Mouse (Mus musculus) cerebellum, adult 2 months (tissue): ENCODE data around the gene Gadd45a. TPM values are rescaled to one million over a fixed set of nuclear protein-coding genes. Genes with fewer than 3 reads are reported as not detected.

ENCODE experiments used
- DNase-seq, 2 experiments: peaks; one replicate each; pipeline ENCODE4 v3.0.0; 2021
- H3K27ac ChIP-seq: fragments of 200-500 bp; 2 replicates; pipeline ENCODE4 v1.5.1; 2012; ENCODE audit warnings: low read length, control low read depth, inconsistent platforms; ENCODE audit not compliant: insufficient read depth
- H3K27me3 ChIP-seq: fragments of 200-500 bp; 2 replicates; pipeline ENCODE4 v1.6.1; 2012; ENCODE audit warnings: inconsistent platforms, mild to moderate bottlenecking, low read length, moderate library complexity; ENCODE audit not compliant: control insufficient read depth, insufficient read depth
- H3K4me1 ChIP-seq: fragments of 200-500 bp; 2 replicates; pipeline ENCODE4 v1.6.1; 2011; ENCODE audit warnings: low read length; ENCODE audit not compliant: control insufficient read depth, insufficient read depth
- H3K4me3 ChIP-seq: fragments of 200-500 bp; replicated peaks from 2 replicates; pipeline ENCODE3; 2011; ENCODE audit warnings: mild to moderate bottlenecking, low read depth, low read length, control low read depth; ENCODE audit not compliant: insufficient read depth
- CTCF ChIP-seq: fragments of 200-500 bp; IDR thresholded peaks from 2 replicates; pipeline ENCODE4 v1.5.1; 2011; ENCODE audit warnings: low read depth, mild to moderate bottlenecking, control low read depth, low read length, moderate library complexity, borderline replicate concordance; ENCODE audit not compliant: insufficient read depth
- POLR2A ChIP-seq: fragments of 200-500 bp; IDR thresholded peaks from 2 replicates; pipeline ENCODE4 v1.6.1; 2011; ENCODE audit warnings: low read length, control low read depth, borderline replicate concordance; ENCODE audit not compliant: insufficient read depth
- WGBS: fragments of 180-500 bp; shearing (Covaris S2); methylation state at CpG from one replicate; pipeline ENCODE4 v1.1.7; 2018; 5-methylcytosine and 5-hydroxymethylcytosine counted together
- polyA plus RNA-seq: library from polyadenylated mRNA; depleted of rRNA; stranded (reverse); fragments of >200 nt; gene quantifications from 2 replicates; pipeline ENCODE4 v1.2.3, GENCODE M21; 2012

Gene Gadd45a
- polyA plus RNA-seq, 1 experiment = 30.4 TPM

DNA sequence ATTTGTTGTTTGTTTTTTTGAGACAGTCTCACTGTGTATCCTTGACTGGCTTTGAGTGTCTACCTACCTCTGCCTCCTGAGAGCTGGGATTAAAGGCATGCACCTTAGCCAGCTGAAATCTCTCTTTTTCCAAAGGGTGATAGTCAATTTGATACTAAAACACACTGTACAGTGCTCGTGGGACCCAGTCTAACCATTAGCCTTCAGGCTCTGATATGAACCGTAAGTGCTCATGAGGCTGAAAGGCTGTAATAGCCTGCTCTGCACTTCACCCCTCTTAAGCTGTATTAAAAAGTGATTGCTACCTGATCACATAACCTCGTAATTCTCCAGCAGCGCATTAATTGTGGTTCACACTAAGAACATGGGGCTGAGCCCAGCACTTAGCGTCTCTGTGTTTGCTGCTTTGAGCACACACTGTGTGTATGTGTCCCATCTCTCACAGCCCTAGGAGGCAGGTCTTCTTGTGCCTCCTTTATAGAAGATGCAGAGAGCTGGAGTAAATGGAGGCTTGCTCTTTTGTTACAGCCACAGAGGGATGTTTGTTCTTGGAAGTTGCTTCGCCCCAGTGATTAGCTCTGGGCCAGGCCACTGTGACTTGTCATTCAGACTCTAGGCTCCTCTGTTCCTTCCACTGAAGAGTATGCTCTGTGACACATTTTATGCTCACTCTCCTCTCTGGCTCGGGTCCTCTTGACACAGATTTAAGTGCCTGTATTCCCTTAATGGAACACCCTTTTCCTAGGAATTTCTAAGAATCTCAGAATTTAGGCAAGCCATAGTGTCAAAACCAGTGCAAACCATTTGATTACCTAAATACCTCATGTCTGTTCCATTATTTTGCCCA, 26.7 kb downstream of the Gadd45a start:
- Histone ChIP-seq H3K4me3 (no peak overlapping the region), H3K27ac (no peak overlapping the region), H3K4me1 (no peaks in the 10 kb centered on the region; the same call in 1 of the 2 replicates), H3K27me3 (no peaks in the 10 kb centered on the region)
- no peak for DNase-seq
- no peak for TF ChIP-seq POLR2A
- TF ChIP-seq CTCF = no peak
- WGBS = 70% methylated on average over 7 of the region's 7 CpGs

DNA sequence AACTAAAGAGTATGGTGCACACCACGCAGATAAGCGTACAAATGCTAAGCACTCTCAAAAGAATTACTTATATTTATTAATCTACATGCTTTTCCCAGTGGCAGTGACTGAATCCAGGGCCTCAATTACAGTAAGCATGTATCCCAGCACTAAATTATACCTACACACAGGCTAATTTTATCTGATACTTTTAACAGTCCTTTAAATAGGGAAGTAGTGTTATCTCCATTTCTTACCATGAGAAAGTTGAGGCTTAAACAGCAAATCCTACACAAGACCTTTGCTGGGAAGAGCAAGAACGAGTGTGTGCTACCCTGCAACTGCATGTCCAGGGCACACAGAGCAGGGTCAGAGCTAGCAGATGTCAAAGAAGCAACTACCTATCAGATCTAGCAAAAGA, 27.4 kb downstream of the Gadd45a start:
- no peak for DNase-seq
- H3K4me3 ChIP-seq = no peak overlapping the region
- TF ChIP-seq CTCF = no peak
- no peak for TF ChIP-seq POLR2A
- 93% methylated on average over 3 of the region's 3 CpGs for WGBS
- no peak overlapping the region for H3K27ac ChIP-seq
- no peaks in the 10 kb centered on the region; the same call in 1 of the 2 replicates for H3K4me1 ChIP-seq
- H3K27me3 ChIP-seq = no peaks in the 10 kb centered on the region

DNA sequence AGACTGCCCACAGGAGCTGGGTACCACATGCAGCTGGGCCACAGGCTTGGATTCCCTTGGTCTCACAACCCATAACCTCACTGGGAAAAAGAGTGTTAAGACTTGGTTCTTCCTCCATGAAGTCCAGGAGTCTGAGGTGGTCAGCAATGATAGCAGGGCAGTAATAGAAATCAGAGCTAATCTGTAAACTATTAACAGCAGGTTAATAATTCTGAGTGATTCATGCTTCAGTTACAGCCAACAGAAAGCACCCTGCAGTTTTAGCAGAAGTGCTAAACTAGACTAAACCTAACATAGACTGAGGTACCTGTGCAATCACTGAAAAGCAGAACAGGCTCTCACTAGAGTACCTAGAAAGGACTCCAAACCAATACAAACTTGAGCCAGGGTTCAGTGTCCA, 37.5 kb downstream of the Gadd45a start:
- Histone ChIP-seq H3K4me3 (no peak overlapping the region), H3K27ac (no peak overlapping the region), H3K27me3 (no peaks in the 10 kb centered on the region), H3K4me1 (no peaks in the 10 kb centered on the region)
- TF ChIP-seq POLR2A = no peak
- TF ChIP-seq CTCF = no peak
- no peak for DNase-seq

- TF ChIP-seq CTCF (no peak), POLR2A (no peak)
- 82% methylated on average over 2 of the region's 2 CpGs for WGBS
- Histone ChIP-seq H3K4me3 (no peak overlapping the region), H3K27me3 (no peaks in the 10 kb centered on the region), H3K4me1 (no peaks in the 10 kb centered on the region), H3K27ac (no peak overlapping the region)
- no peak for DNase-seq
These were observed 38.6 kb downstream of the Gadd45a start for GRCm38 (mm10) chr6:66998645-66999044.

- DNase-seq = no peak
- Histone ChIP-seq H3K27me3 (no peaks in the 10 kb centered on the region), H3K4me1 (no peaks in the 10 kb centered on the region), H3K4me3 (no peak overlapping the region), H3K27ac (no peak overlapping the region)
- WGBS = 93% methylated on average over 1 of the region's 1 CpGs
- TF ChIP-seq POLR2A = no peak
- TF ChIP-seq CTCF = no peak
These were observed 41.0 kb downstream of the Gadd45a start for GRCm38 (mm10) chr6:66996257-66996656.

GRCm38 (mm10) chr6:66995825-66996224, 41.4 kb downstream of the Gadd45a start:
- H3K27ac ChIP-seq = no peak overlapping the region
- WGBS = 95% methylated on average over 1 of the region's 1 CpGs
- no peaks in the 10 kb centered on the region for H3K27me3 ChIP-seq
- no peak for DNase-seq
- no peak for TF ChIP-seq POLR2A
- no peak for TF ChIP-seq CTCF
- no peak overlapping the region for H3K4me3 ChIP-seq
- no peaks in the 10 kb centered on the region for H3K4me1 ChIP-seq

GRCm38 (mm10) chr6:66994981-66995380, 42.3 kb downstream of the Gadd45a start:
- DNase-seq = no peak
- no peak overlapping the region for H3K4me3 ChIP-seq
- no peaks in the 10 kb centered on the region for H3K4me1 ChIP-seq
- no peak overlapping the region for H3K27ac ChIP-seq
- 94% methylated on average over 8 of the region's 8 CpGs for WGBS
- TF ChIP-seq POLR2A (no peak), CTCF (no peak)
- H3K27me3 ChIP-seq = no peaks in the 10 kb centered on the region

DNA sequence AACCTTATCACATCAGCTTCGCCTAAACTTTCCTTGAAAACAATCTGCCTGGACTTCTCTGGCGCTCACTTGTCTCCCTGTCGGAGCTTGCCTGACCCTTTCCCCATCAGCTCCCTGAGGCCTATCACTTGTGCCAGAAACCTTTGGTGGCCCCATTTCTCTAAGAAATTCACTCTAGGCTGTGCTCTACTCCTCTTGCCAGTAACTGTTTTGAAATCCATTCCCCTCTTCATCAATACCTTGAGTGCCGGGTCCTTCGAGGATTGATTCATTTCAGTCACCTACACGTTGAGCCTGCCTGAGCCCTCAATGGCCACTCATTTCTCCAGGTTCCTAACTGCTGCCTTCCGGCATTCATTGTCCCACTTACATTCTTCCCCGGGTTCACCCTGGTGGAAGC, 44.5 kb downstream of the Gadd45a start:
- 86% methylated on average over 8 of the region's 8 CpGs for WGBS
- TF ChIP-seq POLR2A = no peak
- no peak for TF ChIP-seq CTCF
- H3K4me1 ChIP-seq = no peaks in the 10 kb centered on the region; the same call in 1 of the 2 replicates

More for the DNA sequence above, 44.5 kb downstream of the Gadd45a start:
- no peak overlapping the region for H3K27ac ChIP-seq
- H3K4me3 ChIP-seq = no peak overlapping the region
- no peak for DNase-seq
- no peaks in the 10 kb centered on the region for H3K27me3 ChIP-seq
